Mouse (Mus musculus): ENCODE data around the gene Erg28.

DNA sequence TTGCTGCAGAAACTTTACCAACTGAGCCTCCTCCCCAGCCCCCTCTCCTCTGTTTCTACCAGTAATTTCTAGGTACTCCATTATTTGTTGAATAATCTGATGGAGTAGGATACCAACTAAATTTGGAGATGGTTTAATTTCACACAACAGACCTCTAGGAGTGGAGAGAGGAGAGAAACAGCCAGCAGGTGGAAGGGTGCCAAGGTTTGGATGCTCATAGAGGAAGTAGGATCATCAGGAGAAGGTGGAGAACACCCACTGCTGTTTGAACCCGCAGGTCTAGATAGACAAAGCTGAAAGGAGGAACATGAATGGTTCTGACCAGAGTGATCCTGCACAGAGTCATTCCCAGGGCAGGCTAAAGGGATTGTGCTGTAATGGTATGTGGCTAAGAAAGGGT is 28.8 kb downstream of the Erg28 start:
- no peak for TF ChIP-seq POLR2A (IDR thresholded peaks at IDR 0.05; ENCODE audit: insufficient read length, low read depth)
- TF ChIP-seq USF1 (IDR thresholded peaks at IDR 0.05; ENCODE audit: low read depth): no peak
- no peak for TF ChIP-seq TCF12 (IDR thresholded peaks at IDR 0.05; ENCODE audit: insufficient read depth, poor library complexity, severe bottlenecking)
- no peak for TF ChIP-seq SRF (IDR thresholded peaks at IDR 0.05; ENCODE audit: control insufficient read depth, insufficient read length, low read depth)
- TF ChIP-seq E2F4 (IDR thresholded peaks at IDR 0.05; ENCODE audit: insufficient read depth): no peak
